Mouse (Mus musculus) hindbrain, embryonic 14.5 days (tissue): ENCODE data around the gene Tnrc6b. TPM values are rescaled to one million over a fixed set of nuclear protein-coding genes. Genes with fewer than 3 reads are reported as not detected.
"Not testable (repeated sequence)": the region's sequence is repeated elsewhere in the genome, so short reads cannot be mapped to it uniquely, and the experiment has no call there.

ENCODE experiments used
- ATAC-seq: fragments of 200-750 bp; cut with Nextera tagmentation; 2 replicates; pipeline ENCODE4 v1.8.0; 2017; ENCODE audit warnings: moderate number of reproducible peaks, mild to moderate bottlenecking, moderate TSS enrichment, moderate library complexity; ENCODE audit not compliant: low FRiP score
- DNase-seq: peaks from one replicate; pipeline ENCODE4 v3.0.0-alpha.2; 2015; ENCODE audit warnings: low spot score
- H3K27ac ChIP-seq: fragments of 300-500 bp; sonication (generic); 2 replicates; pipeline ENCODE4 v1.5.1; 2014; ENCODE audit warnings: mild to moderate bottlenecking, moderate library complexity
- H3K27me3 ChIP-seq: fragments of 300-500 bp; sonication (generic); 2 replicates; pipeline ENCODE4 v1.6.1; 2014; ENCODE audit warnings: mild to moderate bottlenecking, low read length, mixed read lengths; ENCODE audit not compliant: control insufficient read depth, insufficient read depth
- H3K36me3 ChIP-seq: fragments of 300-500 bp; sonication (generic); replicated peaks from 2 replicates; pipeline ENCODE4 v1.6.1; 2014; ENCODE audit not compliant: control insufficient read depth, insufficient read depth
- H3K4me1 ChIP-seq: fragments of 300-500 bp; sonication (generic); replicated peaks from 2 replicates; pipeline ENCODE4 v1.6.1; 2014; ENCODE audit warnings: antibody characterized with exemption, low read length, mixed read lengths; ENCODE audit not compliant: control insufficient read depth, insufficient read depth
- H3K4me2 ChIP-seq: fragments of 300-500 bp; sonication (generic); replicated peaks from 2 replicates; pipeline ENCODE4 v1.6.1; 2014; ENCODE audit warnings: mild to moderate bottlenecking, moderate library complexity
- H3K4me3 ChIP-seq: fragments of 300-500 bp; sonication (generic); replicated peaks from 2 replicates; pipeline ENCODE4 v1.5.1; 2014; ENCODE audit warnings: mild to moderate bottlenecking, low read length
- H3K9ac ChIP-seq: fragments of 300-500 bp; sonication (generic); 2 replicates; pipeline ENCODE4 v1.6.1; 2014
- H3K9me3 ChIP-seq: fragments of 300-500 bp; sonication (generic); 2 replicates; pipeline ENCODE4 v1.6.1; 2016; ENCODE audit warnings: low read length; ENCODE audit not compliant: control insufficient read depth
- WGBS: fragments of 180-500 bp; shearing (Covaris S2); extraction: QIAGEN DNeasy Blood & Tissue Kit; methylation state at CpG from one replicate; pipeline ENCODE4 v1.1.7; 2014; 5-methylcytosine and 5-hydroxymethylcytosine counted together
- polyA plus RNA-seq: library from polyadenylated mRNA; unstranded; fragments of >200 nt; fragmentation: Nextera tagmentation; extraction: Ambion mirVana; gene quantifications from 2 replicates; pipeline ENCODE4 v1.2.1, GENCODE M21; 2014

Tnrc6b gene
- polyA plus RNA-seq, 1 experiment from 2014 or later, result 27.9 TPM

- H3K36me3 ChIP-seq, result peaks cover 93% of the 10 kb centered on the region
- H3K27me3 ChIP-seq, result no peaks in the 10 kb centered on the region
- no peak overlapping the region for H3K27ac ChIP-seq
- DNase-seq (no peak), ATAC-seq (no peak)
- H3K4me3 ChIP-seq, result no peak overlapping the region
- H3K9ac ChIP-seq, result no peak overlapping the region
- H3K9me3 ChIP-seq, result no peaks in the 10 kb centered on the region
- WGBS, result 97% methylated on average over 3 of the region's 3 CpGs
- no peak overlapping the region for H3K4me2 ChIP-seq
- no peaks in the 10 kb centered on the region for H3K4me1 ChIP-seq
Measured at GRCm38 (mm10) chr15:80920346-80920745, 209.2 kb downstream of the Tnrc6b start.

DNA sequence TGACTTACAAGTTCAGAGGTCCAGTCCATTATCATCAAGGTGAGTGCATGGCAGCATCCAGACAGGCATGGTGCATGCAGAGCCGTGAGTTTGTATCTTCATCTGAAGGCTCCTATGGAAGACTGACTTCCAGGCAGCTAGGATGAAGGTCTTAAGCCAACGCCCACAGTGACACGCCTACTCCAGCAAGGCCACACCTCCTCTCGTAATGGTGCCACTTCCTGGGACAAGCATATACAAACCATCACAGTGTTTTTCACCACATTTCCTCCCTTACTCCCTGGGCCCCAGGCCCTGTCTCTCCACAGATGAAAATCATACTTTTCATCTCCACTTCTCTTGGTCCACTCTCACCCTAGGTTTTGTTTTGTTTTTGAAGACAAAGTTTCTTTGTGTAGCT is 210.7 kb downstream of the Tnrc6b start:
- Histone ChIP-seq H3K4me3 (no peak overlapping the region), H3K27ac (no peak overlapping the region), H3K4me2 (no peak overlapping the region), H3K36me3 (peaks cover 91% of the 10 kb centered on the region), H3K9me3 (no peaks in the 10 kb centered on the region), H3K9ac (no peak overlapping the region), H3K27me3 (no peaks in the 10 kb centered on the region), H3K4me1 (no peaks in the 10 kb centered on the region)
- WGBS, result 86% methylated on average over 4 of the region's 4 CpGs
- DNase-seq (no peak), ATAC-seq (no peak)

- Histone ChIP-seq H3K27me3 (no peaks in the 10 kb centered on the region), H3K4me2 (no peak overlapping the region), H3K4me1 (no peaks in the 10 kb centered on the region), H3K36me3 (peaks cover 92% of the 10 kb centered on the region), H3K4me3 (no peak overlapping the region), H3K9ac (no peak overlapping the region), H3K9me3 (no peaks in the 10 kb centered on the region), H3K27ac (no peak overlapping the region)
- ATAC-seq, result no peak
- WGBS, result 96% methylated on average over 2 of the region's 2 CpGs
- DNase-seq, result no peak
Measured at GRCm38 (mm10) chr15:80924211-80924610, 213.1 kb downstream of the Tnrc6b start.

DNA sequence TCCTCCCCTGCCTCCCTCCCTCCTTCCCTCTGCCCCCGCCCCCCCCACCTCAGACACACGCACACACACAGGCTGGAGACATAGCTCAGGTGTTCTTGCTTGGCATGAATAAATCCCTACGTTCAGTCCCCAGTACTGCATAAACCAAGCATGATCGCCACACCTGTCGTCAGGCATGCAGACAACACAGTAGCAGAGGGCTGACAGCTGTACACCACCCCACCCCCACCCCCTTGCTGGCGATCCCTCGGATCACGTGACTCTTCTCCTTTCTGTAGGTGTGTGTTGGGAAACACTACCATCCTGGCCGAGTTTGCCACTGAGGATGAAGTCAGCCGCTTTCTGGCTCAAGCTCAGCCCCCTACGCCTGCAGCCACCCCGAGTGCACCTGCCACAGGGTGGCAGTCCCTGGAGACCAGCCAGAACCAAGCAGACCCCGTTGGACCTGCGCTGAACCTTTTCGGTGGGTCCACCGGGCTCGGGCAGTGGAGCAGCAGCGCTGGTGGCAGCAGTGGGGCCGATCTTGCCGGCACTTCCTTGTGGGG is 217.8 kb downstream of the Tnrc6b start:
- ATAC-seq (no peak), DNase-seq (no peak)
- no peaks in the 10 kb centered on the region for H3K4me1 ChIP-seq
- H3K4me2 ChIP-seq, result no peak overlapping the region
- H3K27ac ChIP-seq, result no peak overlapping the region
- H3K4me3 ChIP-seq, result no peak overlapping the region
- H3K9ac ChIP-seq, result no peak overlapping the region
- H3K27me3 ChIP-seq, result no peaks in the 10 kb centered on the region
- peaks cover 89% of the 10 kb centered on the region for H3K36me3 ChIP-seq
- 83% methylated on average over 20 of the region's 20 CpGs for WGBS
- H3K9me3 ChIP-seq, result no peaks in the 10 kb centered on the region

DNA sequence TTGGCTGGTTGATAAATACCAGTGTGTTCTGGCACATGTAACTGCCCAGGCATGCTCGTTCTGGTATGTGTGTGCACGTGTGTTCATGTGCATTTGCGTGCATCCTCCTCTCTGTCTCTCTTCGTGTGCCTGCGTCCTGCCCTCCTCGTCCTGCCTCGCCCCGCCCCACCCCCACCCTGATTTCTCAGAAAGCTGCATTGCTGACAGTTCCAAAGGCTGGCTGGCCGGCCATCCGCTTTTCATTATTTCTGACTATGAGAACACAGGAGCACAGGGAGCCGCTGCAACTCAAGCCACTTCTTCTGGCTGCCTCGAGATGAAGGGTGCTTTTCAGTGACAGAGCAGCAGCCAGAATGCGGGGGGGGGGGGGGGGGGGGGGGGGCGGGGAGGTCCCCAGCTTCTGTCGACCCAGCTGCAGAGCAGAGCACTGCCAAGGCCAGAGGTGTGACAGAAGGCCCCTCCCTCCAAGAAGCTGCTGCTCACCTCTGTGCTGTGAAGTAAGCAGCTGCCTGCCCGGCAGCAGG is 219.0 kb downstream of the Tnrc6b start:
- ATAC-seq (no peak), DNase-seq (no peak)
- 32% methylated on average over 14 of the region's 16 CpGs for WGBS
- H3K27ac ChIP-seq, result no peak overlapping the region
- H3K9ac ChIP-seq, result no peak overlapping the region
- no peaks in the 10 kb centered on the region for H3K27me3 ChIP-seq
- no peak overlapping the region for H3K4me2 ChIP-seq
- H3K9me3 ChIP-seq, result no peaks in the 10 kb centered on the region
- H3K4me1 ChIP-seq, result no peaks in the 10 kb centered on the region
- H3K4me3 ChIP-seq, result no peak overlapping the region
- H3K36me3 ChIP-seq, result peaks cover 87% of the 10 kb centered on the region

GRCm38 (mm10) chr15:80930676-80931320 is 219.7 kb downstream of the Tnrc6b start:
- 93% methylated on average over 23 of the region's 23 CpGs for WGBS
- not testable (repeated sequence) for H3K4me2 ChIP-seq, H3K4me1 ChIP-seq, ATAC-seq, DNase-seq, H3K4me3 ChIP-seq, H3K27me3 ChIP-seq, H3K27ac ChIP-seq, H3K9ac ChIP-seq, H3K9me3 ChIP-seq
- H3K36me3 ChIP-seq, result peaks cover 82% of the 10 kb centered on the region

DNA sequence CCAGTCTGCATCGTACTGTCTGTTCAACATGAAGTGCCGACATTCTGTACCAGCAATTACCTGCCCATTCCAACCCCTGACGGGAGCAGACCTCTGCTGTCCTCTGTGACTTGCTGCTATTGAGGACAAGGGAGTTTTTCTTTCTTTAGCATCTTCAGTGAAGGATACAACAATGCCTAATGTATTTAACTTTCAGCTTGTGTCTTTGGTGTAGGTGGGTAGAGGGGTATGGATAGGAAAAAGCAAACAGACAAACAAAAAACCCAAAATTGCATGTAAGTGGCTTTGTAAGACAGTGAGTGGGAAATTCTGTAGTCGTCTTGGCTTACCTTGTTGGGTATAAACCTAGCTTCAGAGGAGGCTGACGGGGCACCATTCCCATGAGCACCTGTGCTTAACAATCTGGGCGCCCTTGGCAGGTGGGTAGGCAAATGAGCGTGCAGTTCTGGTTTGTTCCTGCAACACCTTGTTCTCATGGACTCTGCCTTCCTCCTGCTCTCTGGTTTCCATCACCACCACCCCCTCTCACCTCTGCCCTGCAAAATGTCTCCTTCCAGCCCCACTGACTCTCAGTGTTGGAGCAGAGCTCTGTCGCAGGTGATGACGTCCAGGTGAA is 220.3 kb downstream of the Tnrc6b start:
- DNase-seq (no peak), ATAC-seq (no peak)
- H3K9me3 ChIP-seq, result no peaks in the 10 kb centered on the region
- no peak overlapping the region for H3K9ac ChIP-seq
- WGBS, result 95% methylated on average over 9 of the region's 9 CpGs
- no peak overlapping the region for H3K27ac ChIP-seq
- H3K27me3 ChIP-seq, result no peaks in the 10 kb centered on the region
- no peaks in the 10 kb centered on the region for H3K4me1 ChIP-seq
- no peak overlapping the region for H3K4me2 ChIP-seq
- H3K4me3 ChIP-seq, result no peak overlapping the region
- peaks cover 78% of the 10 kb centered on the region for H3K36me3 ChIP-seq

DNA sequence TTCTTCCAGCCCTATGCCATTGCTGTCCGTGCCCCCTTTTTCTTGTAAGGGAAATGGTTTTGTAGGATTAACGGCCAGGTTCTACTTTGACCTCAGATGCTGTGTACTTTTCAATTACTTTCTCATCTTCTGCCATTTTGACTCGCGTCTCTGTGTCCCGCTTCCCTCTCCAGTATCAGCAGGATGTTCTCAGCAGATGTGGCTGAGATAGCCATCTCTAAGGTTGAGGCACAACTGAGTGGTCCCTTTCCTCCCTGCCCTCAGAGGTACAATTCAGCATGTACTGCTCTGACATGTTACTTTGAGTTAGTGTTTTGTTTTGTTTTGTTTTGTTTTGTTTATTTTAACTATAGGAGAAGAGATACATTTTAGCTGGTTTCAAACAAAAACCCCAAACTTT is 223.7 kb downstream of the Tnrc6b start:
- H3K27me3 ChIP-seq, result no peaks in the 10 kb centered on the region
- H3K9me3 ChIP-seq, result no peaks in the 10 kb centered on the region
- 96% methylated on average over 5 of the region's 5 CpGs for WGBS
- no peak overlapping the region for H3K4me2 ChIP-seq
- no peak overlapping the region for H3K4me3 ChIP-seq
- H3K27ac ChIP-seq, result no peak overlapping the region
- ATAC-seq (no peak), DNase-seq (no peak)
- no peak overlapping the region for H3K9ac ChIP-seq
- no peaks in the 10 kb centered on the region for H3K4me1 ChIP-seq
- peaks cover 58% of the 10 kb centered on the region for H3K36me3 ChIP-seq

DNA sequence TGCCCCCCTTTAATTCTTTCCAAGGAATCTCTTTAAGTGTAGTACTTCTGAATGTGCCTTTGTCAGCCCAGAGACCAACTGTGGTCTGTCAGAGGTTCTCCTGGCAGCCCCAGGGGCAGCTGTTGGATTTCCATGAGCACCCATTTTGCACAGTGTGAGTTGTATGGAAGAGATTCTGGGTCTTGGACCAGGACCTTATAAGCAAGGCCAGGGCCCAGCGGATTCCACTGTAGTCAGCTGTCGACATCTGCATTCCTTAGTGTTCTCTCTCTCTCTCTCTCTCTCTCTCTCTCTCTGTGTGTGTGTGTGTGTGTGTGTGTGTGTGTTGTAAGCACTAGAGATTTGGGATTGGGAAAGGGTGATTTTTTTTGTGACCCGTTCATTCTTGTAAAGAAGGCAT is 225.6 kb downstream of the Tnrc6b start:
- Histone ChIP-seq H3K4me3 (no peak overlapping the region), H3K4me2 (no peak overlapping the region), H3K4me1 (no peaks in the 10 kb centered on the region), H3K9me3 (no peaks in the 10 kb centered on the region), H3K27ac (no peak overlapping the region), H3K27me3 (no peaks in the 10 kb centered on the region), H3K36me3 (peaks cover 49% of the 10 kb centered on the region), H3K9ac (no peak overlapping the region)
- 68% methylated on average over 3 of the region's 3 CpGs for WGBS
- ATAC-seq (no peak), DNase-seq (no peak)
